Comparison of ENCODE assay signal across 8 mouse cellular contexts in genomic region chr5:121710851-121711173, GRCm38 (mm10). TPM values are rescaled to one million over a fixed set of nuclear protein-coding genes. Genes with fewer than 3 reads are reported as not detected.
A peak's percentile ranks its signal among the peaks of the same experiment; 100 is the strongest.
DNase-seq lines count a peak whose midpoint lies in the region; ATAC-seq and TF ChIP-seq lines count a peak whose summit lies in the region.

No protein-coding gene starts in this region.

- H3K4me2 ChIP-seq in heart, embryonic 12.5 days: peak overlapping the region; percentile 88
- H3K4me2 ChIP-seq in forebrain, embryonic 13.5 days: peak overlapping the region; percentile 90
- H3K4me2 ChIP-seq in liver, embryonic 15.5 days: peak overlapping the region; percentile 99

- TF ChIP-seq CTCF in ES-Bruce4 (IDR thresholded peaks at IDR 0.05; ENCODE audit: low read depth, low read length): no peak

- peak overlapping the region; percentile 99 for H3K27ac ChIP-seq in heart, embryonic 12.5 days (ENCODE audit: poor library complexity, severe bottlenecking)
- peak overlapping the region; percentile 77 for H3K27ac ChIP-seq in ES-Bruce4 (ENCODE audit: insufficient read depth, low read length)
- peak overlapping the region; percentile 97 for H3K27ac ChIP-seq in forebrain, embryonic 13.5 days
- peak overlapping the region; percentile 93 for H3K27ac ChIP-seq in liver, embryonic 15.5 days (replicated peaks)

- H3K9me3 ChIP-seq in heart, embryonic 12.5 days (replicated peaks): no peaks in the 10 kb centered on the region
- H3K9me3 ChIP-seq in ES-Bruce4 (replicated peaks; ENCODE audit: control insufficient read depth, insufficient read depth, low read length, poor library complexity, severe bottlenecking): no peaks in the 10 kb centered on the region
- H3K9me3 ChIP-seq in forebrain, embryonic 13.5 days (replicated peaks): no peaks in the 10 kb centered on the region
- H3K9me3 ChIP-seq in liver, embryonic 15.5 days (replicated peaks): no peaks in the 10 kb centered on the region

- no peak for TF ChIP-seq POLR2A in ES-Bruce4 (IDR thresholded peaks at IDR 0.05; ENCODE audit: insufficient read depth, low read length)

- ATAC-seq in heart, embryonic 12.5 days (ENCODE audit: insufficient number of reproducible peaks, low FRiP score): no peak
- no peak; the same call in 1 of the 2 replicates for ATAC-seq in forebrain, embryonic 13.5 days
- ATAC-seq in liver, embryonic 15.5 days (ENCODE audit: insufficient read depth): no peak

- under 1% methylated on average over 12 of the region's 12 CpGs for WGBS in heart, embryonic 12.5 days
- 2% methylated on average over 12 of the region's 12 CpGs for WGBS in forebrain, embryonic 13.5 days
- under 1% methylated on average over 12 of the region's 12 CpGs for WGBS in liver, embryonic 15.5 days (ENCODE audit: insufficient replicate concordance)

- H3K4me1 ChIP-seq in heart, embryonic 12.5 days (replicated peaks): peaks cover 26% of the 10 kb centered on the region
- H3K4me1 ChIP-seq in ES-Bruce4 (ENCODE audit: control insufficient read depth, insufficient read depth, low read length): peaks cover 3% of the 10 kb centered on the region
- H3K4me1 ChIP-seq in forebrain, embryonic 13.5 days: peaks cover 25% of the 10 kb centered on the region
- H3K4me1 ChIP-seq in liver, embryonic 15.5 days (replicated peaks): peaks cover 49% of the 10 kb centered on the region

- no peak for DNase-seq in heart, adult 11 months
- no peak for DNase-seq in spleen, adult 18-20 months
- no peak for DNase-seq in right cerebral cortex, postnatal 4 days
- DNase-seq in layer of hippocampus, adult 9-10 months (ENCODE audit: low spot score): no peak

- H3K27me3 ChIP-seq in heart, embryonic 12.5 days (replicated peaks): no peaks in the 10 kb centered on the region
- H3K27me3 ChIP-seq in ES-Bruce4 (ENCODE audit: control insufficient read depth, insufficient read depth, low read length, poor library complexity, severe bottlenecking): no peaks in the 10 kb centered on the region
- H3K27me3 ChIP-seq in forebrain, embryonic 13.5 days: no peaks in the 10 kb centered on the region
- no peaks in the 10 kb centered on the region for H3K27me3 ChIP-seq in liver, embryonic 15.5 days

- peak overlapping the region; percentile 99 for H3K9ac ChIP-seq in heart, embryonic 12.5 days
- H3K9ac ChIP-seq in ES-Bruce4 (ENCODE audit: low read depth, poor library complexity, severe bottlenecking): peak overlapping the region; percentile 100
- peak overlapping the region; percentile 98 for H3K9ac ChIP-seq in forebrain, embryonic 13.5 days
- H3K9ac ChIP-seq in liver, embryonic 15.5 days: peak overlapping the region; percentile 98

- H3K4me3 ChIP-seq in heart, embryonic 12.5 days: peak overlapping the region; percentile 100
- peak overlapping the region; percentile 72 for H3K4me3 ChIP-seq in ES-Bruce4 (ENCODE audit: low read depth, low read length)
- peak overlapping the region; percentile 97 for H3K4me3 ChIP-seq in forebrain, embryonic 13.5 days
- peak overlapping the region; percentile 97 for H3K4me3 ChIP-seq in liver, embryonic 15.5 days (replicated peaks)

- H3K36me3 ChIP-seq in heart, embryonic 12.5 days: no peaks in the 10 kb centered on the region
- no peaks in the 10 kb centered on the region for H3K36me3 ChIP-seq in ES-Bruce4 (ENCODE audit: control insufficient read depth, insufficient read depth, low read length, poor library complexity, severe bottlenecking)
- H3K36me3 ChIP-seq in forebrain, embryonic 13.5 days (ENCODE audit: poor library complexity, severe bottlenecking): no peaks in the 10 kb centered on the region
- H3K36me3 ChIP-seq in liver, embryonic 15.5 days (replicated peaks): no peaks in the 10 kb centered on the region

- no peak for TF ChIP-seq EP300 in ES-Bruce4 (IDR thresholded peaks at IDR 0.05; ENCODE audit: insufficient read depth, low read depth, low read length)

RNA-seq across cellular contexts. Expression of gene Atxn2, which starts 0.3 kb away (rescaled TPM):
- polyA plus RNA-seq in heart, embryonic 12.5 days (2016; fragmentation: Nextera tagmentation; extraction: Ambion mirVana): 82.4 and 83.2 TPM in 2 replicates
- polyA plus RNA-seq in ES-Bruce4 (2011; ENCODE audit: insufficient read depth, insufficient read length, low read depth, missing spikeins): 269 and 284 TPM in 2 replicates
- 57.2 and 60.8 TPM in 2 replicates for polyA plus RNA-seq in forebrain, embryonic 13.5 days (2015; fragmentation: Nextera tagmentation; extraction: Ambion mirVana)
- 20.4 and 23.0 TPM in 2 replicates for polyA plus RNA-seq in liver, embryonic 15.5 days (2015; fragmentation: Nextera tagmentation; extraction: Ambion mirVana)

RNA-seq across cellular contexts. Expression of gene Brap, which starts 50.4 kb away (rescaled TPM):
- 32.8 and 34.8 TPM in 2 replicates for polyA plus RNA-seq in heart, embryonic 12.5 days (2016; fragmentation: Nextera tagmentation; extraction: Ambion mirVana)
- polyA plus RNA-seq in ES-Bruce4 (2011; ENCODE audit: insufficient read depth, insufficient read length, low read depth, missing spikeins): 31.9 and 34.4 TPM in 2 replicates
- polyA plus RNA-seq in forebrain, embryonic 13.5 days (2015; fragmentation: Nextera tagmentation; extraction: Ambion mirVana): 40.9 and 42.7 TPM in 2 replicates
- polyA plus RNA-seq in liver, embryonic 15.5 days (2015; fragmentation: Nextera tagmentation; extraction: Ambion mirVana): 22.1 and 27.5 TPM in 2 replicates

RNA-seq across cellular contexts. Expression of gene Acad10, which starts 50.5 kb away (rescaled TPM):
- 1.4 and 1.5 TPM in 2 replicates for polyA plus RNA-seq in heart, embryonic 12.5 days (2016; fragmentation: Nextera tagmentation; extraction: Ambion mirVana)
- 5.8 and 9.0 TPM in 2 replicates for polyA plus RNA-seq in ES-Bruce4 (2011; ENCODE audit: insufficient read depth, insufficient read length, low read depth, missing spikeins)
- 0.87 and 1.8 TPM in 2 replicates for polyA plus RNA-seq in forebrain, embryonic 13.5 days (2015; fragmentation: Nextera tagmentation; extraction: Ambion mirVana)
- 3.2 and 4.0 TPM in 2 replicates for polyA plus RNA-seq in liver, embryonic 15.5 days (2015; fragmentation: Nextera tagmentation; extraction: Ambion mirVana)
